Comparison of ENCODE assay signal across 11 mouse cellular contexts in the genomic region with DNA sequence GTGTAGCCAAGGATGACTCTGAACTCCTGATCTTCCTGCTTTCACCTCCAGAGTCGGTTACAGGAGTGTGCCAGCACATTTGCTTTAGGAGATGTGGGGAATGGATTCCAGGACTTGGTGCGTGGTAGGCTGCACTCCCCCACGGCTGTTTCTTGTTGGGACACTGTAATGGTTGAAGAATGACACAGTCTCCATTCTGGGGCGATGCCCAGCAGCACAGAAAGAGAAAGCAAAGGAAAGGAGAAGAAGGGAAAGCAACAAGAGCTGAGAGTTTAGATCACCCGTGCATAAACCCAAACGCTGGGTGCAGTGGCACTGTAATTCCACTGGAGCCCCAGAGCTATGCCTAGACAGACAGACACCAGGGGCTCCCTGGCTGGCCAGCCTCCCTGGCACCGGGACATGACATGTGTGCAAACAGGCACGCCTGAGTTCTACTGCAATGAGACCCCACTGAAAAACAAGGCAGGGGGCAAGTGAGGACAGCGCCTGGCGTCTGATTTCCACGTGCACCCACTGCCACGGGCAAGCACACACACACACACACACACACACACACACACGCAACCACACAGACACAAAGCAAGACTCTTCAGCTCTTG.
DNase-seq lines count a peak whose midpoint lies in the region; ATAC-seq and TF ChIP-seq lines count a peak whose summit lies in the region.
"Had no signal": no experiment of that assay in that cellular context is flagged by ENCODE, and none has a peak within 500 bp of the region (broad histone marks: within the 10 kb centered on the region; RNA-seq: fewer than 3 reads in every experiment).

No protein-coding gene starts in this region.

- TF ChIP-seq POLR2A in ES-Bruce4 (IDR thresholded peaks at IDR 0.05; ENCODE audit: insufficient read depth, low read length): no peak

- H3K4me3 ChIP-seq in forebrain, postnatal 0 days (ENCODE audit: low read depth, low read length): no peak overlapping the region
- H3K4me3 ChIP-seq in forebrain, embryonic 13.5 days: no peak overlapping the region
- no peak overlapping the region for H3K4me3 ChIP-seq in kidney, postnatal 0 days (replicated peaks; ENCODE audit: low read depth, low read length)
- H3K4me3 ChIP-seq in ES-Bruce4 (ENCODE audit: low read depth, low read length): no peak overlapping the region
- no peak overlapping the region for H3K4me3 ChIP-seq in intestine, embryonic 16.5 days (ENCODE audit: low read length)

- TF ChIP-seq CTCF in forebrain, postnatal 0 days (IDR thresholded peaks at IDR 0.05; ENCODE audit: low read depth): peak; percentile 25; the same call in 1 of the 2 replicates
- TF ChIP-seq CTCF in kidney, postnatal 0 days (IDR thresholded peaks at IDR 0.05; ENCODE audit: low read depth): peak; percentile 17; the same call in 1 of the 2 replicates
- no peak for TF ChIP-seq CTCF in ES-Bruce4 (IDR thresholded peaks at IDR 0.05; ENCODE audit: low read depth, low read length)

- H3K4me2 ChIP-seq in forebrain, postnatal 0 days (ENCODE audit: low read depth): no peak overlapping the region
- H3K4me2 ChIP-seq in forebrain, embryonic 13.5 days: no peak overlapping the region
- no peak overlapping the region; the same call in 1 of the 2 replicates for H3K4me2 ChIP-seq in kidney, postnatal 0 days (ENCODE audit: low read length)
- H3K4me2 ChIP-seq in intestine, embryonic 16.5 days (ENCODE audit: low read depth, low read length): no peak overlapping the region

- H3K9ac ChIP-seq in forebrain, postnatal 0 days: no peak overlapping the region
- no peak overlapping the region for H3K9ac ChIP-seq in forebrain, embryonic 13.5 days
- H3K9ac ChIP-seq in kidney, postnatal 0 days (ENCODE audit: low read depth, low read length): no peak overlapping the region
- H3K9ac ChIP-seq in ES-Bruce4 (ENCODE audit: low read depth, poor library complexity, severe bottlenecking): peak overlapping the region; percentile 26
- H3K9ac ChIP-seq in intestine, embryonic 16.5 days (ENCODE audit: low read depth, low read length): peak overlapping the region; percentile 41

- TF ChIP-seq EP300 in ES-Bruce4 (IDR thresholded peaks at IDR 0.05; ENCODE audit: insufficient read depth, low read depth, low read length): no peak

- DNase-seq in forebrain, postnatal 0 days: peak; percentile 40
- DNase-seq in kidney, postnatal 0 days (ENCODE audit: low spot score): no peak
- no peak for DNase-seq in kidney, postnatal 25 days
- no peak for DNase-seq in testis, postnatal 14 days (ENCODE audit: low spot score)
- DNase-seq: B cell, adult 2 months; gastrocnemius, postnatal 36 days; kidney, postnatal 36 days had no signal

- H3K36me3 ChIP-seq in forebrain, postnatal 0 days (ENCODE audit: insufficient read depth): no peaks in the 10 kb centered on the region
- peaks cover 13% of the 10 kb centered on the region; the same call in 1 of the 2 replicates for H3K36me3 ChIP-seq in forebrain, embryonic 13.5 days (ENCODE audit: poor library complexity, severe bottlenecking)
- H3K36me3 ChIP-seq in kidney, postnatal 0 days (ENCODE audit: insufficient read depth, low read length): no peaks in the 10 kb centered on the region
- H3K36me3 ChIP-seq in ES-Bruce4 (ENCODE audit: control insufficient read depth, insufficient read depth, low read length, poor library complexity, severe bottlenecking): no peaks in the 10 kb centered on the region
- no peaks in the 10 kb centered on the region for H3K36me3 ChIP-seq in intestine, embryonic 16.5 days (ENCODE audit: control insufficient read depth, insufficient read depth, low read length)

- 44% methylated on average over 13 of the region's 13 CpGs for WGBS in forebrain, postnatal 0 days
- WGBS in forebrain, embryonic 13.5 days: 71% methylated on average over 13 of the region's 13 CpGs
- WGBS in kidney, postnatal 0 days: 49% methylated on average over 13 of the region's 13 CpGs
- WGBS in intestine, embryonic 16.5 days: 56% methylated on average over 13 of the region's 13 CpGs

- no peaks in the 10 kb centered on the region for H3K27me3 ChIP-seq in forebrain, postnatal 0 days (ENCODE audit: insufficient read depth, low read length)
- H3K27me3 ChIP-seq in forebrain, embryonic 13.5 days: no peaks in the 10 kb centered on the region
- no peaks in the 10 kb centered on the region for H3K27me3 ChIP-seq in kidney, postnatal 0 days (ENCODE audit: insufficient read depth, low read length)
- H3K27me3 ChIP-seq in ES-Bruce4 (ENCODE audit: control insufficient read depth, insufficient read depth, low read length, poor library complexity, severe bottlenecking): no peaks in the 10 kb centered on the region
- no peaks in the 10 kb centered on the region for H3K27me3 ChIP-seq in intestine, embryonic 16.5 days (replicated peaks; ENCODE audit: control insufficient read depth, insufficient read depth, low read length)

- peaks cover 17% of the 10 kb centered on the region; the same call in 1 of the 2 replicates for H3K4me1 ChIP-seq in forebrain, postnatal 0 days (ENCODE audit: insufficient read depth)
- H3K4me1 ChIP-seq in forebrain, embryonic 13.5 days: peaks cover 74% of the 10 kb centered on the region
- H3K4me1 ChIP-seq in kidney, postnatal 0 days (replicated peaks; ENCODE audit: insufficient read depth, low read length): peaks cover 28% of the 10 kb centered on the region
- peaks cover 33% of the 10 kb centered on the region for H3K4me1 ChIP-seq in ES-Bruce4 (ENCODE audit: control insufficient read depth, insufficient read depth, low read length)
- H3K4me1 ChIP-seq in intestine, embryonic 16.5 days (ENCODE audit: control insufficient read depth, insufficient read depth, low read length): peaks cover 55% of the 10 kb centered on the region

- peak; percentile 50; the same call in 1 of the 2 replicates for ATAC-seq in forebrain, postnatal 0 days
- no peak for ATAC-seq in forebrain, embryonic 13.5 days
- no peak for ATAC-seq in kidney, postnatal 0 days (replicated peaks; ENCODE audit: low FRiP score, low read depth)
- ATAC-seq in intestine, embryonic 16.5 days: no peak
- ATAC-seq in activated CD4-positive, CD25-positive, alpha-beta regulatory T cell, adult 4 months: no peak

- H3K9me3 ChIP-seq in forebrain, postnatal 0 days (ENCODE audit: low read length): no peaks in the 10 kb centered on the region
- H3K9me3 ChIP-seq in forebrain, embryonic 13.5 days (replicated peaks): no peaks in the 10 kb centered on the region
- H3K9me3 ChIP-seq in kidney, postnatal 0 days (replicated peaks; ENCODE audit: low read length): no peaks in the 10 kb centered on the region
- no peaks in the 10 kb centered on the region for H3K9me3 ChIP-seq in ES-Bruce4 (replicated peaks; ENCODE audit: control insufficient read depth, insufficient read depth, low read length, poor library complexity, severe bottlenecking)
- no peaks in the 10 kb centered on the region for H3K9me3 ChIP-seq in intestine, embryonic 16.5 days (ENCODE audit: control insufficient read depth, low read length)

- H3K27ac ChIP-seq in forebrain, postnatal 0 days (ENCODE audit: low read depth, low read length): peak overlapping the region; percentile 21; the same call in 1 of the 2 replicates
- H3K27ac ChIP-seq in forebrain, embryonic 13.5 days: no peak overlapping the region
- peak overlapping the region; percentile 83 for H3K27ac ChIP-seq in kidney, postnatal 0 days
- peak overlapping the region; percentile 65 for H3K27ac ChIP-seq in ES-Bruce4 (ENCODE audit: insufficient read depth, low read length)
- peak overlapping the region; percentile 76 for H3K27ac ChIP-seq in intestine, embryonic 16.5 days (ENCODE audit: low read length)

Comparison
In these comparisons a context has a peak if more than half of its experiments do, and no peak if none do; other contexts are left out.
1. H3K9ac ChIP-seq: peak in ES-Bruce4 (single experiment) and intestine, embryonic 16.5 days (single experiment); none in forebrain, postnatal 0 days (single experiment), forebrain, embryonic 13.5 days (single experiment) and kidney, postnatal 0 days (single experiment).